Mouse (Mus musculus) midbrain, embryonic 15.5 days (tissue): ENCODE measurements around the gene Gm49450. TPM values are rescaled to one million over a fixed set of nuclear protein-coding genes. Genes with fewer than 3 reads are reported as not detected.
A peak's percentile ranks its signal among the peaks of the same experiment; 100 is the strongest.

Experiments used
- ATAC-seq: fragments of 200-750 bp; cut with Nextera tagmentation; replicated peaks from 2 replicates; pipeline ENCODE4 v1.8.0; 2017; ENCODE audit warnings: moderate TSS enrichment
- H3K27ac ChIP-seq: fragments of 300-500 bp; sonication (generic); 2 replicates; pipeline ENCODE4 v1.5.1; 2015; ENCODE audit warnings: mild to moderate bottlenecking, inconsistent platforms
- H3K27me3 ChIP-seq: fragments of 300-500 bp; sonication (generic); replicated peaks from 2 replicates; pipeline ENCODE4 v1.6.1; 2015; ENCODE audit warnings: inconsistent platforms
- H3K36me3 ChIP-seq: fragments of 300-500 bp; sonication (generic); replicated peaks from 2 replicates; pipeline ENCODE4 v1.6.1; 2015; ENCODE audit warnings: inconsistent platforms
- H3K4me1 ChIP-seq: fragments of 300-500 bp; sonication (generic); 2 replicates; pipeline ENCODE4 v1.6.1; 2015; ENCODE audit warnings: inconsistent platforms
- H3K4me2 ChIP-seq: fragments of 300-500 bp; sonication (generic); 2 replicates; pipeline ENCODE4 v1.6.1; 2015; ENCODE audit warnings: inconsistent platforms, mild to moderate bottlenecking, moderate library complexity
- H3K4me3 ChIP-seq: fragments of 300-500 bp; sonication (generic); 2 replicates; pipeline ENCODE4 v1.5.1; 2015; ENCODE audit warnings: mild to moderate bottlenecking, inconsistent platforms
- H3K9ac ChIP-seq: fragments of 300-500 bp; sonication (generic); 2 replicates; pipeline ENCODE4 v1.6.1; 2015; ENCODE audit warnings: mild to moderate bottlenecking, inconsistent platforms
- H3K9me3 ChIP-seq: fragments of 300-500 bp; sonication (generic); 2 replicates; pipeline ENCODE4 v1.6.1; 2016; ENCODE audit warnings: inconsistent platforms
- WGBS: fragments of 180-500 bp; shearing (Covaris S2); methylation state at CpG from one replicate; pipeline ENCODE4 v1.1.7; 2015; ENCODE audit warnings: mixed read lengths; 5-methylcytosine and 5-hydroxymethylcytosine counted together
- polyA plus RNA-seq: library from polyadenylated mRNA; unstranded; fragments of >200 nt; fragmentation: Nextera tagmentation; extraction: Ambion mirVana; gene quantifications from 2 replicates; pipeline ENCODE4 v1.2.1, GENCODE M21; 2015

The Gm49450 gene
- polyA plus RNA-seq, 1 experiment from 2014 or later, result not detected

DNA sequence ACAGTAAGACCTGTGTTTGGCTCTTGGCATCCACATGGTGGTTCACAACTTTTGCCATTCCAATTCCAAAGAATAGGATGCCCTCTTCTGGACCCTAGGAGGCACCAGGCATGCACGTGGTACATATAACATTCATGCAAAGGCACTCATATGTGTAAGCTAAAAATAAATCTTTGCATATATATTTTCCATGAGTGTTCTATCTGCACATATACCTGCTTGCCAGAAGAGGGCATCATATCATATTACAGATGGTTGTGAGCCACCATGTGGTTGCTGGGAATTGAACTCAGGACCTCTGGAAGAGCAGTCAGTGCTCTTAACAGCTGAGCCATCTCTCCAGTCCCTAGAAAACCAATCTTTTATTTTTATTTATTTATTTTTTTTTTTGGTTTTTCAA lies 51.8 kb downstream of the Gm49450 start:
- H3K27me3 ChIP-seq, result peaks cover 24% of the 10 kb centered on the region
- H3K9ac ChIP-seq, result no peak overlapping the region
- H3K4me2 ChIP-seq, result no peak overlapping the region
- H3K4me3 ChIP-seq, result no peak overlapping the region
- H3K27ac ChIP-seq, result no peak overlapping the region
- WGBS, result 66% methylated on average over 1 of the region's 1 CpGs
- H3K36me3 ChIP-seq, result peaks cover 19% of the 10 kb centered on the region; the same call in 1 of the 2 replicates
- no peak for ATAC-seq
- H3K9me3 ChIP-seq, result no peaks in the 10 kb centered on the region
- H3K4me1 ChIP-seq, result peaks cover 5% of the 10 kb centered on the region

- no peak within 1 kb of the TSS for H3K4me3 ChIP-seq
- H3K4me2 ChIP-seq, result peak within 1 kb of the TSS; percentile 28
- no peak within 1 kb of the TSS for H3K9ac ChIP-seq
- WGBS, result 2% methylated on average over 40 of the region's 41 CpGs
- peaks cover 33% of the 10 kb centered on the region for H3K4me1 ChIP-seq
- no peaks in the 10 kb centered on the region for H3K36me3 ChIP-seq
- peaks cover 55% of the 10 kb centered on the region for H3K27me3 ChIP-seq
- no peak for ATAC-seq
- no peaks in the 10 kb centered on the region for H3K9me3 ChIP-seq
- H3K27ac ChIP-seq, result no peak within 1 kb of the TSS
Observed at GRCm38 (mm10) chr15:98897928-98898800, 55.2 kb downstream of the Gm49450 start, which contains the start of gene Dhh. Gene Dhh, minus strand, starts transcription at chr15:98898540.

DNA sequence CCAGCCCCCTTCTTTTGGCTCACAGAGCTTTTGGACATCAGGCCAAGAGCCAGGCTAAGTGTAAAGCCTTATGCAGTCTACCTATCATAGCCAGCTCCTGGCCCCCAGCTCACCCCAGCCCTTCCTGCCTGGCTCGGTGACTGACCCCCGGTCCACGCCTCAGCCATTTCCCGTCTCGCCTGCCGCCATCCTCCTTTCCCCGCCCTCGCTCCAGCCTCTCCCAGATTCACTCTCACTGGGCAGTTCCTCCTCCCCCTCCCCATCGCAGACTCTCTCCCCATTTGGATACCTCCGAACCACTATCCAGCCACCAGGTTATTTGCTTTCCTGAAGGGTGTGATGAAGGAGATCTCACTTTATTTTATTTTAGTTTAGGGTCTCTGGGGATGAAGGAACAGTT lies 55.9 kb downstream of the Gm49450 start:
- peak overlapping the region; percentile 28; the same call in 1 of the 2 replicates for H3K4me2 ChIP-seq
- no peak overlapping the region for H3K9ac ChIP-seq
- no peak for ATAC-seq
- H3K9me3 ChIP-seq, result no peaks in the 10 kb centered on the region
- no peak overlapping the region for H3K27ac ChIP-seq
- H3K4me3 ChIP-seq, result no peak overlapping the region
- H3K4me1 ChIP-seq, result peaks cover 33% of the 10 kb centered on the region
- no peaks in the 10 kb centered on the region for H3K36me3 ChIP-seq
- peaks cover 62% of the 10 kb centered on the region for H3K27me3 ChIP-seq
- WGBS, result 6% methylated on average over 10 of the region's 10 CpGs

DNA sequence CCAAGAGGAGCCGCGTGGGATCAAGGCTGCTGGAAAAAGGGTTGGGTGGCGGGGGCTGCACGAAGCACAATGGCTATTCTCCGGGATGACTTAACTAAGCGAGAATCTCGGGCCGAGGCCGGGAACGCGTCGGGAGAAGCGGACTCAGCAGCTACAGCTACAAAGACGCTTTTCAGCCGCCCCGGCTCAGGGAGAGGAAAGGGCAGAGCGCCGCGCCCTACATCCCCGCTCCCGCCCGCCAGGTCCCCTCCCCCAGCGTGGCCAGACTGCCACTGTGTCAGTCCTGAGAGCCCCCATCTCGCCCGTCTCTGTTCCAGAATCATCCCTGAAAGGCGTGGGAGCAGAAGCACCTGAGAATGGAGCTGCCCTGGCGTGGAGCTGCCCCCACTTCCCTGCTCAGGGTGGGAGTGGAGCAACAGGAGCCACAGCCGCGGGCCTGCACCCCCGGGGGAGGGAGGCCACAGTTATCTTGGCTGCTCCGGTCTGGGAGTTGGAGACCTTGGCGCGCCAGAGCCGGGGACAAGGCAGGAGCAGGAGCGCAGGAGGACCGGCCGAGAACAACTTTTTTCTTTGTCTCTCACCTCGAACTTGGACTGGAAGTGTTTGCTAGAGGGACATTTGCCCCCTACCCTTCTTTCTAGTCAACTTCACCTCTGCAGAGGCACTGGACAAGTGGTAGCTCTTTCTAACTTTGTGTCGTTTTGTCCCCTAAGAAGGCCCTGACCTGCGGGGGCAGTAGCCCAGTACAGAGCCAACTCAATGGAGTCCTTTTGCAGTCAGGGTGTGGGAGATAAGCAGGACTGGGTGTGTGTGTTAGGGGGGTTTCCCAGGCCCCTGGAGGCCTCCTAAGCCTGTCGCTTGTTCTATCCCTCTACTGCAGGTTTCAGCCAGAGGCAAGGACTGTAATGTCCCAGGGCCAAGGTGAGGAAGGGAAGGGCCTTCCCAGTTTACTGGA lies 57.4 kb downstream of the Gm49450 start:
- Histone ChIP-seq H3K4me3 (peak overlapping the region; percentile 52), H3K27ac (no peak overlapping the region), H3K36me3 (no peaks in the 10 kb centered on the region), H3K27me3 (peaks cover 76% of the 10 kb centered on the region), H3K9ac (peak overlapping the region; percentile 2; the same call in 1 of the 2 replicates), H3K4me2 (peak overlapping the region; percentile 43), H3K4me1 (peaks cover 33% of the 10 kb centered on the region), H3K9me3 (no peaks in the 10 kb centered on the region)
- WGBS, result 2% methylated on average over 41 of the region's 41 CpGs
- no peak for ATAC-seq

DNA sequence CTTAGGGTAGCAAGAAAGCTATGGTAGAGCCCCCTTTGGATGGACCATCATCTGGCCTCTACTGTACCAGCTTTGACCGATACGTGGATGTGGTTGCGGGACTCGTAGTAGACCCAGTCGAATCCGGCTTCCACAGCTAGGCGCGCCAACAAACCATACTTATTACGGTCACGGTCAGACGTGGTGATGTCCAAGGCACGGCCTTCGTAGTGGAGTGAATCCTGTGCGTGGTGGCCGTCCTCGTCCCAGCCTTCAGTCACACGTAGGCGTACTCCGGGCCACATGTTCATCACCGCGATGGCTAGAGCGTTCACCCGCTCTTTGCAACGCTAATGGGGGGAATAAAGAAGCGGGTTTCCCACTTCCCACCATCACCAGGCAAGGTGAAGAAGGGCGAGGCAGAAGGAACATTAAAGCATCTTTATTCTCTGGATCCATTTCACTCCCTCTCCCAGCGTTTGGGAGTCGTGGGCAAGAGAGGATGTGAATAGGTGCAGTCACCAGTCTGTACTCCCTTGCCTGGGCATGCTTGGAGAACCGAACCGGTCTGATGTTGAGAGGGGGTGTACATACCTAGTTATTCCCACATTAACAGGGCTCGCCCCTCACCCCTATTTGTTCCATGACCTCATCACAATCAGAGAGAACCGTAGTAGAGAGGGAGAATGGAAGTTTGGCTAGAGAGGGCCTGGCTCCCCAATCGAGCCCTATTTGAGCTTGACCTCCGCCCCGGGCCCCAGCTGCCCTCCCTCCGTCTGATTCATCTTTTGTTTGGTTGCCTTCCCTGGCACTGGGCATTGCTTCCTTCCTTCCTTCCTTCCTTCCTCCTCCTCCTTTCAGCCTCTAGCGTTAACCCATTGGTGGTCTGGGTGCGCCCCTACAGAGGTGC lies 58.4 kb downstream of the Gm49450 start:
- Histone ChIP-seq H3K4me1 (peaks cover 33% of the 10 kb centered on the region), H3K9me3 (no peaks in the 10 kb centered on the region), H3K36me3 (no peaks in the 10 kb centered on the region), H3K9ac (peak overlapping the region; percentile 42; the same call in 1 of the 2 replicates), H3K4me2 (peak overlapping the region; percentile 99), H3K4me3 (peak overlapping the region; percentile 52), H3K27ac (no peak overlapping the region), H3K27me3 (peaks cover 76% of the 10 kb centered on the region)
- WGBS, result 4% methylated on average over 38 of the region's 38 CpGs
- ATAC-seq, result no peak

GRCm38 (mm10) chr15:98893940-98894745 lies 59.2 kb downstream of the Gm49450 start, which contains the start of gene Rhebl1:
Gene Rhebl1, minus strand, starts transcription at chr15:98894540.
- Histone ChIP-seq H3K27me3 (peaks cover 72% of the 10 kb centered on the region), H3K27ac (no peak within 1 kb of the TSS), H3K4me3 (peak within 1 kb of the TSS; percentile 52), H3K4me1 (peaks cover 33% of the 10 kb centered on the region), H3K36me3 (no peaks in the 10 kb centered on the region), H3K4me2 (peak within 1 kb of the TSS; percentile 99), H3K9ac (peak within 1 kb of the TSS; percentile 42), H3K9me3 (no peaks in the 10 kb centered on the region)
- ATAC-seq, result 0 out of 2 replicates have a peak, but pooled peaks have one; percentile 14
- under 1% methylated on average over 77 of the region's 77 CpGs for WGBS

- no peak overlapping the region for H3K27ac ChIP-seq
- H3K9me3 ChIP-seq, result no peaks in the 10 kb centered on the region
- H3K4me1 ChIP-seq, result peaks cover 31% of the 10 kb centered on the region
- no peak for ATAC-seq
- no peaks in the 10 kb centered on the region for H3K36me3 ChIP-seq
- peaks cover 64% of the 10 kb centered on the region for H3K27me3 ChIP-seq
- WGBS, result 39% methylated on average over 4 of the region's 4 CpGs
- no peak overlapping the region for H3K9ac ChIP-seq
- H3K4me2 ChIP-seq, result no peak overlapping the region
- H3K4me3 ChIP-seq, result no peak overlapping the region
Observed at GRCm38 (mm10) chr15:98893036-98893435, 60.3 kb downstream of the Gm49450 start.

GRCm38 (mm10) chr15:98891907-98892606 lies 61.3 kb downstream of the Gm49450 start:
- no peak overlapping the region for H3K4me3 ChIP-seq
- 46% methylated on average over 6 of the region's 6 CpGs for WGBS
- ATAC-seq, result no peak
- no peak overlapping the region for H3K4me2 ChIP-seq
- H3K27me3 ChIP-seq, result peaks cover 56% of the 10 kb centered on the region
- no peak overlapping the region for H3K27ac ChIP-seq
- no peaks in the 10 kb centered on the region for H3K36me3 ChIP-seq
- peaks cover 28% of the 10 kb centered on the region for H3K4me1 ChIP-seq
- no peak overlapping the region for H3K9ac ChIP-seq
- no peaks in the 10 kb centered on the region for H3K9me3 ChIP-seq

DNA sequence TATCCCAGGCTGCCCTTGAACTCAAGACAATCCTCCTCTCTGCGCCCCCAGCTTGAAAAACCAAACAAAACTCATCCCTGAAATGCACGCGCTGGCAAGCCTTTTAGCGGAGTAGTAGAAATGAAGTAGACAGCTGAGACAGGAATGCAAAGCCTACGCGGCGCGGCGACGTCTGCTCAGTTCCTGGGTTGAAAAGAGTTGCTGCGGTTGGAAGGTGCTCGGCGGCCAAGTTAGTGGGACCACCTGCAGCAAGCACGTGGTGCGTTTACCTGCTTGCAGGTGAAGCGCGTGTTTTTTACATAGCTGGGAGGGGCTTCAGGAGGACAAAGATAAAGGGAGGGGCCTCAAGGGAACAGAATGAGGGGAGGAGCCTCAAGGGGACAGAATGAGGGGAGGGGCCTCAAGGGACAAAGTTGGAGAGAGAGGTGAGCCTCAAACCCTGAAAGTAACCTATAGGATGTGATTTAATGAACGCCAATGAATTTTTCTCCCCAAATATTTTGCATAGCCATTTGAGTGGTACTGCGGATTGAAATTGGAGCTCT lies 62.1 kb downstream of the Gm49450 start:
- no peak for ATAC-seq
- Histone ChIP-seq H3K4me3 (no peak overlapping the region), H3K9ac (no peak overlapping the region), H3K4me1 (peaks cover 27% of the 10 kb centered on the region), H3K27ac (no peak overlapping the region), H3K9me3 (no peaks in the 10 kb centered on the region), H3K27me3 (peaks cover 49% of the 10 kb centered on the region), H3K4me2 (peak overlapping the region; percentile 16; the same call in 1 of the 2 replicates), H3K36me3 (no peaks in the 10 kb centered on the region)
- WGBS, result 11% methylated on average over 19 of the region's 19 CpGs

DNA sequence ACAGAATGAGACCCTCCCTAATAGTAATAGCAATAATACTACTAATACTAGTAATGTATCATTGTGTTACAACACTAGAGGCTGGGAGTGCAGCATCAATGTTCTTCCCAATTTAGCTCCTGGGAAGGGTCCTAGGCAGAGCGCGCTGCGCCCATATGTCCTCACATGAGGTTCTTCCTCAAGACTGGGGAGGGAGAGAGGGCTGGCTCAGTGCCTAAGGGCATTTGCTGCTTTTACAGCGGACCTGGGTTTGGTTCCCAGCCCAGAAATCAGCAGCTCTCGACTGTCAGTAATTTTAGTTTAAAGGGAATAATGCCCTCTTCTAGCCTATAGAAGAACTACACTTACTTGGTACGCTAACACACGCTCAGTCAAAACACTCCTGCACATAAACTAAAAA lies 65.8 kb downstream of the Gm49450 start:
- no peaks in the 10 kb centered on the region for H3K9me3 ChIP-seq
- WGBS, result 85% methylated on average over 7 of the region's 7 CpGs
- H3K4me1 ChIP-seq, result no peaks in the 10 kb centered on the region
- H3K4me3 ChIP-seq, result no peak overlapping the region
- ATAC-seq, result no peak
- no peak overlapping the region for H3K27ac ChIP-seq
- no peaks in the 10 kb centered on the region for H3K36me3 ChIP-seq
- no peak overlapping the region for H3K9ac ChIP-seq
- H3K4me2 ChIP-seq, result no peak overlapping the region
- peaks cover 15% of the 10 kb centered on the region for H3K27me3 ChIP-seq
